Mouse (Mus musculus): Measurements from ENCODE around the gene Dmwd. TPM values are rescaled to one million over a fixed set of nuclear protein-coding genes. Genes with fewer than 3 reads are reported as not detected.

Gene Dmwd
- polyA plus RNA-seq, 1 experiment from 2014 or later, result 11.0 TPM

- no peak for ATAC-seq
- H3K9ac ChIP-seq, result peak overlapping the region; percentile 26; the same call in 1 of the 2 replicates
- no peaks in the 10 kb centered on the region for H3K9me3 ChIP-seq
- no peak overlapping the region for H3K27ac ChIP-seq
- peak overlapping the region; percentile 91 for H3K4me3 ChIP-seq (replicated peaks)
- H3K4me1 ChIP-seq (replicated peaks), result peaks cover 20% of the 10 kb centered on the region
- H3K4me2 ChIP-seq (replicated peaks), result peak overlapping the region; percentile 78
- H3K27me3 ChIP-seq (replicated peaks), result no peaks in the 10 kb centered on the region
- H3K36me3 ChIP-seq, result peaks cover 14% of the 10 kb centered on the region
- 49% methylated on average over 5 of the region's 5 CpGs for WGBS
Measured at GRCm38 (mm10) chr7:19075231-19075630, 796 bp upstream of the Dmwd start.

GRCm38 (mm10) chr7:19076586-19076991 lies 562 bp downstream of the Dmwd start:
- Histone ChIP-seq H3K36me3 (peaks cover 26% of the 10 kb centered on the region), H3K27me3 (replicated peaks) (no peaks in the 10 kb centered on the region), H3K4me3 (replicated peaks) (peak overlapping the region; percentile 91), H3K27ac (peak overlapping the region; percentile 78), H3K9ac (peak overlapping the region; percentile 97), H3K4me1 (replicated peaks) (peaks cover 20% of the 10 kb centered on the region), H3K9me3 (no peaks in the 10 kb centered on the region), H3K4me2 (replicated peaks) (peak overlapping the region; percentile 78)
- 1% methylated on average over 22 of the region's 22 CpGs for WGBS
- no peak for ATAC-seq

- H3K9me3 ChIP-seq, result no peaks in the 10 kb centered on the region
- peak overlapping the region; percentile 97; the same call in 1 of the 2 replicates for H3K9ac ChIP-seq
- 0 out of 2 replicates have a peak overlapping the region, but pooled peaks have one; percentile 91 for H3K4me3 ChIP-seq (replicated peaks)
- peaks cover 32% of the 10 kb centered on the region for H3K36me3 ChIP-seq
- no peak overlapping the region for H3K27ac ChIP-seq
- ATAC-seq, result no peak
- H3K27me3 ChIP-seq (replicated peaks), result no peaks in the 10 kb centered on the region
- H3K4me2 ChIP-seq (replicated peaks), result peak overlapping the region; percentile 78
- H3K4me1 ChIP-seq (replicated peaks), result peaks cover 30% of the 10 kb centered on the region
- WGBS, result 69% methylated on average over 14 of the region's 14 CpGs
Measured at GRCm38 (mm10) chr7:19077761-19078160, 1.7 kb downstream of the Dmwd start.

- Histone ChIP-seq H3K4me1 (replicated peaks) (peaks cover 40% of the 10 kb centered on the region), H3K36me3 (peaks cover 32% of the 10 kb centered on the region), H3K4me3 (replicated peaks) (no peak overlapping the region), H3K27ac (no peak overlapping the region), H3K9ac (no peak overlapping the region), H3K4me2 (replicated peaks) (no peak overlapping the region), H3K27me3 (replicated peaks) (no peaks in the 10 kb centered on the region), H3K9me3 (no peaks in the 10 kb centered on the region)
- ATAC-seq, result no peak
- WGBS, result 83% methylated on average over 3 of the region's 3 CpGs
Measured at GRCm38 (mm10) chr7:19078732-19079131, 2.7 kb downstream of the Dmwd start.

- Histone ChIP-seq H3K9ac (no peak overlapping the region), H3K27ac (no peak overlapping the region), H3K4me3 (replicated peaks) (no peak overlapping the region), H3K27me3 (replicated peaks) (no peaks in the 10 kb centered on the region), H3K4me2 (replicated peaks) (no peak overlapping the region), H3K36me3 (peaks cover 32% of the 10 kb centered on the region), H3K9me3 (no peaks in the 10 kb centered on the region), H3K4me1 (replicated peaks) (peaks cover 53% of the 10 kb centered on the region)
- 88% methylated on average over 19 of the region's 19 CpGs for WGBS
- ATAC-seq, result no peak
Measured at GRCm38 (mm10) chr7:19080451-19080950, 4.5 kb downstream of the Dmwd start.

- 90% methylated on average over 4 of the region's 4 CpGs for WGBS
- Histone ChIP-seq H3K4me3 (replicated peaks) (no peak overlapping the region), H3K27ac (peak overlapping the region; percentile 1; the same call in 1 of the 2 replicates), H3K27me3 (replicated peaks) (no peaks in the 10 kb centered on the region), H3K9ac (no peak overlapping the region), H3K4me1 (replicated peaks) (peaks cover 60% of the 10 kb centered on the region), H3K4me2 (replicated peaks) (no peak overlapping the region), H3K9me3 (no peaks in the 10 kb centered on the region), H3K36me3 (peaks cover 32% of the 10 kb centered on the region)
- ATAC-seq, result no peak
Measured at GRCm38 (mm10) chr7:19082171-19082570, 6.1 kb downstream of the Dmwd start.

GRCm38 (mm10) chr7:19083096-19083495 lies 7.1 kb downstream of the Dmwd start:
- no peak for ATAC-seq
- no peaks in the 10 kb centered on the region for H3K9me3 ChIP-seq
- no peaks in the 10 kb centered on the region for H3K27me3 ChIP-seq (replicated peaks)
- 56% methylated on average over 6 of the region's 6 CpGs for WGBS
- H3K36me3 ChIP-seq, result peaks cover 29% of the 10 kb centered on the region
- H3K4me2 ChIP-seq (replicated peaks), result peak overlapping the region; percentile 46; the same call in 1 of the 2 replicates
- 0 out of 2 replicates have a peak overlapping the region, but pooled peaks have one; percentile 1 for H3K27ac ChIP-seq
- H3K4me1 ChIP-seq (replicated peaks), result peaks cover 51% of the 10 kb centered on the region
- H3K4me3 ChIP-seq (replicated peaks), result no peak overlapping the region
- no peak overlapping the region for H3K9ac ChIP-seq

GRCm38 (mm10) chr7:19083701-19084100 lies 7.7 kb downstream of the Dmwd start, which contains the start of gene Dmpk:
Dmpk (plus strand) TSS chr7:19083849.
- no peaks in the 10 kb centered on the region for H3K9me3 ChIP-seq
- peaks cover 50% of the 10 kb centered on the region for H3K4me1 ChIP-seq (replicated peaks)
- H3K27ac ChIP-seq, result peak within 1 kb of the TSS; percentile 15
- 36% methylated on average over 10 of the region's 10 CpGs for WGBS
- peak; percentile 51 for ATAC-seq
- H3K36me3 ChIP-seq, result peaks cover 23% of the 10 kb centered on the region
- peak within 1 kb of the TSS; percentile 46 for H3K4me2 ChIP-seq (replicated peaks)
- H3K4me3 ChIP-seq (replicated peaks), result peak within 1 kb of the TSS; percentile 27
- peak within 1 kb of the TSS; percentile 27 for H3K9ac ChIP-seq
- H3K27me3 ChIP-seq (replicated peaks), result no peaks in the 10 kb centered on the region

GRCm38 (mm10) chr7:19084277-19084771 lies 8.3 kb downstream of the Dmwd start:
- peak overlapping the region; percentile 27 for H3K9ac ChIP-seq
- peaks cover 50% of the 10 kb centered on the region for H3K4me1 ChIP-seq (replicated peaks)
- H3K36me3 ChIP-seq, result peaks cover 21% of the 10 kb centered on the region
- 51% methylated on average over 6 of the region's 6 CpGs for WGBS
- H3K4me3 ChIP-seq (replicated peaks), result peak overlapping the region; percentile 27
- peak overlapping the region; percentile 46 for H3K4me2 ChIP-seq (replicated peaks)
- H3K27ac ChIP-seq, result peak overlapping the region; percentile 15
- no peaks in the 10 kb centered on the region for H3K27me3 ChIP-seq (replicated peaks)
- H3K9me3 ChIP-seq, result no peaks in the 10 kb centered on the region
- peak; percentile 20 for ATAC-seq

- H3K9me3 ChIP-seq, result no peaks in the 10 kb centered on the region
- ATAC-seq, result no peak
- peaks cover 20% of the 10 kb centered on the region for H3K36me3 ChIP-seq
- H3K4me1 ChIP-seq (replicated peaks), result peaks cover 50% of the 10 kb centered on the region
- peak overlapping the region; percentile 27 for H3K4me3 ChIP-seq (replicated peaks)
- 23% methylated on average over 9 of the region's 9 CpGs for WGBS
- H3K27me3 ChIP-seq (replicated peaks), result no peaks in the 10 kb centered on the region
- peak overlapping the region; percentile 46 for H3K27ac ChIP-seq
- peak overlapping the region; percentile 46 for H3K4me2 ChIP-seq (replicated peaks)
- peak overlapping the region; percentile 32 for H3K9ac ChIP-seq
Measured at GRCm38 (mm10) chr7:19084921-19085473, 9.0 kb downstream of the Dmwd start.

- H3K4me1 ChIP-seq (replicated peaks), result peaks cover 50% of the 10 kb centered on the region
- H3K4me2 ChIP-seq (replicated peaks), result peak overlapping the region; percentile 46
- no peaks in the 10 kb centered on the region; the same call in 1 of the 2 replicates for H3K27me3 ChIP-seq (replicated peaks)
- ATAC-seq, result no peak
- peak overlapping the region; percentile 46 for H3K27ac ChIP-seq
- peak overlapping the region; percentile 27 for H3K4me3 ChIP-seq (replicated peaks)
- H3K9ac ChIP-seq, result peak overlapping the region; percentile 32
- no peaks in the 10 kb centered on the region for H3K9me3 ChIP-seq
- WGBS, result 13% methylated on average over 6 of the region's 6 CpGs
- H3K36me3 ChIP-seq, result peaks cover 15% of the 10 kb centered on the region
Measured at GRCm38 (mm10) chr7:19085495-19085894, 9.5 kb downstream of the Dmwd start.

GRCm38 (mm10) chr7:19086042-19086441 lies 10.0 kb downstream of the Dmwd start:
- Histone ChIP-seq H3K4me1 (replicated peaks) (peaks cover 50% of the 10 kb centered on the region), H3K9ac (peak overlapping the region; percentile 32)
- WGBS, result 11% methylated on average over 14 of the region's 14 CpGs

More at GRCm38 (mm10) chr7:19086042-19086441, 10.0 kb downstream of the Dmwd start:
- Histone ChIP-seq H3K9me3 (no peaks in the 10 kb centered on the region), H3K27ac (peak overlapping the region; percentile 46; the same call in 1 of the 2 replicates), H3K4me2 (replicated peaks) (peak overlapping the region; percentile 46), H3K4me3 (replicated peaks) (peak overlapping the region; percentile 27), H3K36me3 (peaks cover 16% of the 10 kb centered on the region), H3K27me3 (replicated peaks) (no peaks in the 10 kb centered on the region; the same call in 1 of the 2 replicates)
- peak; percentile 53 for ATAC-seq

All from intestine, embryonic 15.5 days (tissue).